21 mouse cellular contexts compared by ENCODE assay signal in genomic region chr10:7992258-7992919, GRCm38 (mm10). TPM values are rescaled to one million over a fixed set of nuclear protein-coding genes. Genes with fewer than 3 reads are reported as not detected.
A peak's percentile ranks its signal among the peaks of the same experiment; 100 is the strongest.
DNase-seq lines count a peak whose midpoint lies in the region; ATAC-seq lines count a peak whose summit lies in the region.
"Had no signal": no experiment of that assay in that cellular context is flagged by ENCODE, and none has a peak within 500 bp of the region (broad histone marks: within the 10 kb centered on the region; RNA-seq: fewer than 3 reads in every experiment).

No protein-coding gene starts in this region.

- no peak overlapping the region for H3K4me2 ChIP-seq in embryonic facial prominence, embryonic 14.5 days (ENCODE audit: low read depth, low read length)
- no peak overlapping the region for H3K4me2 ChIP-seq in limb, embryonic 15.5 days
- H3K4me2 ChIP-seq: forebrain, embryonic 13.5 days; hindbrain, embryonic 14.5 days; kidney, embryonic 15.5 days; midbrain, embryonic 11.5 days; neural tube, embryonic 12.5 days had no signal

- ATAC-seq in CD4-positive, CD25-positive, alpha-beta regulatory T cell, adult 4 months: peak; percentile 79
- no peak for ATAC-seq in embryonic facial prominence, embryonic 14.5 days (ENCODE audit: low read depth)
- ATAC-seq in limb, embryonic 15.5 days (ENCODE audit: insufficient number of reproducible peaks, low FRiP score, low TSS enrichment, low read depth): peak; percentile 58
- ATAC-seq: forebrain, embryonic 13.5 days; intestine, embryonic 16.5 days; lung, postnatal 0 days had no signal

- H3K9me3 ChIP-seq in embryonic facial prominence, embryonic 14.5 days (ENCODE audit: control insufficient read depth, low read length): no peaks in the 10 kb centered on the region
- H3K9me3 ChIP-seq in limb, embryonic 15.5 days: no peaks in the 10 kb centered on the region
- no peaks in the 10 kb centered on the region for H3K9me3 ChIP-seq in forebrain, embryonic 10.5 days
- H3K9me3 ChIP-seq: forebrain, embryonic 13.5 days; heart, embryonic 10.5 days; kidney, embryonic 15.5 days; neural tube, embryonic 12.5 days had no signal

- H3K4me1 ChIP-seq in embryonic facial prominence, embryonic 14.5 days (ENCODE audit: control insufficient read depth, insufficient read depth, low read length): 0 out of 2 replicates have a peak, but pooled peaks cover 4% of the 10 kb centered on the region
- peaks cover 15% of the 10 kb centered on the region for H3K4me1 ChIP-seq in limb, embryonic 15.5 days
- H3K4me1 ChIP-seq in forebrain, embryonic 10.5 days: no peaks in the 10 kb centered on the region
- H3K4me1 ChIP-seq: forebrain, embryonic 13.5 days; kidney, embryonic 15.5 days; neural tube, embryonic 12.5 days had no signal

- no peak overlapping the region for H3K9ac ChIP-seq in embryonic facial prominence, embryonic 14.5 days (ENCODE audit: low read depth, low read length)
- no peak overlapping the region for H3K9ac ChIP-seq in limb, embryonic 15.5 days
- H3K9ac ChIP-seq: forebrain, embryonic 13.5 days; hindbrain, embryonic 14.5 days; kidney, embryonic 15.5 days; neural tube, embryonic 12.5 days had no signal

- H3K4me3 ChIP-seq in embryonic facial prominence, embryonic 14.5 days (ENCODE audit: low read depth, low read length): no peak overlapping the region
- no peak overlapping the region for H3K4me3 ChIP-seq in limb, embryonic 15.5 days
- H3K4me3 ChIP-seq in forebrain, embryonic 10.5 days: no peak overlapping the region
- H3K4me3 ChIP-seq: forebrain, embryonic 13.5 days; heart, embryonic 10.5 days; kidney, embryonic 15.5 days; left cerebral cortex, adult 2 months; neural tube, embryonic 12.5 days had no signal

- H3K27me3 ChIP-seq in embryonic facial prominence, embryonic 14.5 days (replicated peaks; ENCODE audit: control insufficient read depth, insufficient read depth, low read length): no peaks in the 10 kb centered on the region
- no peaks in the 10 kb centered on the region for H3K27me3 ChIP-seq in limb, embryonic 15.5 days
- H3K27me3 ChIP-seq in forebrain, embryonic 10.5 days (ENCODE audit: poor library complexity, severe bottlenecking): no peaks in the 10 kb centered on the region
- H3K27me3 ChIP-seq: forebrain, embryonic 13.5 days; kidney, embryonic 15.5 days; neural tube, embryonic 12.5 days had no signal

- intact Hi-C loops in left cerebral cortex, postnatal 14 days (cut with DNase I): no loop called here

- no peak overlapping the region for H3K27ac ChIP-seq in embryonic facial prominence, embryonic 14.5 days (replicated peaks; ENCODE audit: low read depth, low read length)
- peak overlapping the region; percentile 57 for H3K27ac ChIP-seq in limb, embryonic 15.5 days
- no peak overlapping the region for H3K27ac ChIP-seq in forebrain, embryonic 10.5 days
- H3K27ac ChIP-seq: forebrain, embryonic 13.5 days; heart, embryonic 10.5 days; hindbrain, embryonic 14.5 days; kidney, embryonic 15.5 days; left cerebral cortex, adult 2 months; neural tube, embryonic 12.5 days had no signal

- 50% methylated on average over 10 of the region's 10 CpGs for WGBS in embryonic facial prominence, embryonic 14.5 days
- 27% methylated on average over 10 of the region's 10 CpGs for WGBS in limb, embryonic 15.5 days
- WGBS in forebrain, embryonic 10.5 days: 84% methylated on average over 10 of the region's 10 CpGs

- no peaks in the 10 kb centered on the region for H3K36me3 ChIP-seq in embryonic facial prominence, embryonic 14.5 days (ENCODE audit: control insufficient read depth, insufficient read depth, low read length)
- H3K36me3 ChIP-seq in limb, embryonic 15.5 days: no peaks in the 10 kb centered on the region
- H3K36me3 ChIP-seq in forebrain, embryonic 10.5 days (replicated peaks): no peaks in the 10 kb centered on the region
- H3K36me3 ChIP-seq: heart, embryonic 10.5 days; kidney, embryonic 15.5 days; neural tube, embryonic 12.5 days had no signal

- DNase-seq in left cerebral cortex, postnatal 14 days (ENCODE audit: low spot score in 2 of 2): peak; percentile 7 to 52
- no peak for DNase-seq in left cerebral cortex, adult 11 months (ENCODE audit: low spot score)
- DNase-seq in embryonic facial prominence, embryonic 14.5 days (ENCODE audit: low spot score): peak; percentile 55
- no peak for DNase-seq in adrenal gland, postnatal 36 days
- DNase-seq in retina, embryonic 14.5 days (ENCODE audit: low spot score): no peak
- no peak for DNase-seq in forebrain, embryonic 10.5 days (ENCODE audit: extremely low spot score, low spot score)
- DNase-seq: cerebellum, adult 8-10 months; gastrocnemius, postnatal 36 days; liver; right cerebral cortex, postnatal 25 days had no signal

RNA-seq across cellular contexts. Expression of gene Tab2, which starts 36.4 kb away (rescaled TPM):
- 10 to 100 TPM; 52.9 to 56.3 TPM for total RNA-seq in left cerebral cortex, postnatal 14 days (2021)
- 10 to 100 TPM; 35.3 to 38.3 TPM for polyA plus RNA-seq in CD4-positive, CD25-positive, alpha-beta regulatory T cell, adult 4 months (2017; shearing (Covaris generic))
- polyA plus RNA-seq in embryonic facial prominence, embryonic 14.5 days (2014; fragmentation: Nextera tagmentation; extraction: Ambion mirVana): 34.9 and 37.0 TPM in 2 replicates
- polyA plus RNA-seq in limb, embryonic 15.5 days (2015; fragmentation: Nextera tagmentation; extraction: Ambion mirVana): 18.8 and 22.1 TPM in 2 replicates
- total RNA-seq in adrenal gland, postnatal 36 days (2021): 10 to 100 TPM; 51.2 to 51.7 TPM
- polyA plus RNA-seq in forebrain, embryonic 10.5 days (2016; fragmentation: Nextera tagmentation; extraction: Ambion mirVana): 14.7 and 15.2 TPM in 2 replicates

Comparison
In these comparisons a context has a peak if more than half of its experiments do, and no peak if none do; other contexts are left out.
1. DNase-seq: peak in left cerebral cortex, postnatal 14 days (2 of 2) and embryonic facial prominence, embryonic 14.5 days (single experiment); none in left cerebral cortex, adult 11 months (single experiment), adrenal gland, postnatal 36 days (0 of 2), retina, embryonic 14.5 days (single experiment) and forebrain, embryonic 10.5 days (single experiment).